Mouse (Mus musculus) frontal cortex, postnatal 36 days (tissue): ENCODE data around the gene 6030458C11Rik.

ENCODE experiments used
- DNase-seq, 2 experiments: peaks; one replicate each; pipeline ENCODE4 v3.0.0; 2022; ENCODE audit warnings: low spot score in 2 of 2

The 6030458C11Rik gene

DNA sequence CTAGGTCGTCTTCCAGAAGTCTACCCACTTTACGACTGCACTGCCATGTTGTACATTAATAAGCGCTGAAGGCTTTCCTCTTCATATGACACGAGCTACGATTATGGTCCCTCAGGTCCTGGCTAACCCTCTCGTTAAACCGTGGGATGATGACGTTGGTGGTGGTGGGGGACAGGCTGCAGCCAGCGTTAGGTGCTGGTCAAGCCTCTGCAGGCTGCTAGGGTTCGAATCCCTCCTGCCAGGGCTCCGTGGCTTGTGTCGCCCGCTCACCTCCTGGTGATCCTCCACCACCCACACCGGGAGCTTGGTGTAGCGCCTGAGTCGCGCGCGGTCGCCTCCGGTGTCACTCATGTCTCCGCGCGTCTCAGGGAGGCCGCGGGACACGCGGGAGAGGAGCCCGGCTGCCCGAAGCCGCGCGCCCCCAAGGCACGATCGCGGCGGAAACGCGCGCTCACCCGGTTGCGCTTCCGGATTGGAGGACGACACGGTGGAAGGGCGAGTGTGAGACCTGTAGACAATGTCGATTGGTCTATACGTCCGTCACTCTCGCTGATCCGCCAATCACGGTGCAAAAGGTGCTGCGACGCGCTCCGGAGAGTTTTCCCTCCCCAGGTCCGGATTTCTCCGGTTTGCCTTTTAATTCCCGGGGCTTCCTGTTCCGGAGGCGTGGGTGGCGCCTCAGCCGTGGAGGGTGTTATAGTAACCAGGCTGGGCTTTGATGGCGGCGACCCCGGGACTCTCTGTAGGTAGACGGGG is at the start of gene 6030458C11Rik, which contains the start of gene Drosha:
TSS of gene 6030458C11Rik (minus strand) at position 453 of the 756 bp plus-strand sequence.
TSS of gene Drosha (plus strand) at position 619 of the 756 bp plus-strand sequence.
- DNase-seq: peak; percentile 98 to 99

GRCm38 (mm10) chr15:12867269-12867668 is 42.8 kb upstream of the 6030458C11Rik start:
- DNase-seq: no peak

GRCm38 (mm10) chr15:12865595-12866314 is 41.3 kb upstream of the 6030458C11Rik start:
- DNase-seq: no peak

DNA sequence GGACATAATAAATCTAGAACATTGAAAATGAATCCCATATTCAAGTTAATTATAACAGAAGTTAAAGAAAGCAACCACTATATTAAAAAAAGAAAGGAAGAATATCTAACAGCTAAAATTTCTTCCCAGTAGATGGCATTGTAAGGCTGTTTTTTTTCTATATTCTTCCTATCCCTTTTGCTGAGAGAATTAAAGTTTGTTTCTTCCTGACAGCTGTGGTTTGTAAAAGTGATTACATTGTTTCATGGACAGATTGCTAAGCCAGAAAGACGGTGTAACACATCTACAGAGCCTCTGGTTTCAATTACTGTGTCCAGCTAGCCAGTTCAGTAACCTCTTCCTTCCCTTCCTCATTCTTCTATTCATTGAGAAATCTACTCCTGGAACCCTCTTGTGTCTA is 39.2 kb upstream of the 6030458C11Rik start:
- no peak for DNase-seq

GRCm38 (mm10) chr15:12862061-12862460 is 37.6 kb upstream of the 6030458C11Rik start:
- no peak for DNase-seq

GRCm38 (mm10) chr15:12858645-12859044 is 34.2 kb upstream of the 6030458C11Rik start:
- no peak for DNase-seq

GRCm38 (mm10) chr15:12857840-12858516 is 33.5 kb upstream of the 6030458C11Rik start:
- DNase-seq: no peak

DNA sequence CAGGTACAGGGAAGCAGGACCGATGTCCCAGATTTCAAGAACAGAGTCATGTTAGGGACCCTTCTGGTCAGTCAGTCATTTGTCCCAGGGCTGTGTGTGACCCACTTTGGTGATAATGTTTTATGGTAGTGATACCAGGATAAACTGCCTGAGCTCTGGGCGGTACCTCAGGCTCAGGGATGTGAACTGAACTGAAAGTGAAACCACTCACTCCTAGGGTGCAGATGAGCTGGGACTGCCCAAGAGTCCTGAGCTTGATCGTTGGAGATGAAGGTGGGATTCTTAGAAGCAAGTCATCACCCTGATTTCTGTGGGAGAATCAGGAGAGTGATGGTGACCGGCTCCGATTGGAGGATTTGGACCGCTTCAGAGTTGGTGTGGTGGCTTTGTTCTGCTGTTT is 32.3 kb upstream of the 6030458C11Rik start:
- no peak for DNase-seq

DNA sequence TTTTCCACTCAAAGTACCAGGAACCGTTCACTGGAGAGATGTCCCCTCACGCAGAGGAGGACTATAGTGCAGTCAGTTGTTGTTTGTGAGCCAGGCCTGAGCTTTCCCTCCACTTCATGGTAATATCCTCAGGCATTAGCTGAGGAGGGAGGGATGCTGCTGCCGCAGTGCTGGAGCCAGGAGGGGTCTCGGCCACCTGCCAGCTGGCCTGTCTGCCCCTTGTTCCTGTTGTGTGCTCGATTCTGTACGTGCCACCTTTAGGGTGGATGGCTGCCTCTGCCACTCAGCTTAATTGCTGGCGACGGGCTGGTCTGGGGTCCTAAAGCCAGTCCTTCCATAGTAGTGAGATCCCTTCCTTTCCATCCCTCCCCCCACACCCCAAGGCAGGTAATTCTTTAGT is 29.0 kb upstream of the 6030458C11Rik start:
- no peak for DNase-seq

DNA sequence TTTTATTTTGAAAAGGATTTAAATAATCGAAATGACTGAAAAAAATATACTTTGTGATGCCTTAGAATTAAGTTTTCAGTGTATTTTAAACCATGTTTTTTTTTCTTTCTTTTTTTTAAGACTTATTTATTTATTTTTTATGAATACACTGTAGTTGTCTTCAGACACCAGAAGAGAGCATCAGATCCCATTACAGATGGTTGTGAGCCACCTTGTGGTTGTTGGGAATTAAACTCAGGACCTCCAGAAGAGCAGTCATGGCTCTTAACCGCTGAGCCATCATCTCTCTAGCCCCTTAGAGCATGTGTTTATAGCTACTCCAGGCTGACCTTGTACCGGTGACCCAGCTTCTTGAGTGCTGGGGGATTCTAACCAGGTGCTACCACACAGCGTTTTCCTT is 24.9 kb upstream of the 6030458C11Rik start:
- DNase-seq: no peak

GRCm38 (mm10) chr15:12848196-12848975 is 23.9 kb upstream of the 6030458C11Rik start:
- no peak for DNase-seq

GRCm38 (mm10) chr15:12842833-12843232 is 18.4 kb upstream of the 6030458C11Rik start:
- no peak for DNase-seq

GRCm38 (mm10) chr15:12840737-12841136 is 16.3 kb upstream of the 6030458C11Rik start:
- no peak for DNase-seq

DNA sequence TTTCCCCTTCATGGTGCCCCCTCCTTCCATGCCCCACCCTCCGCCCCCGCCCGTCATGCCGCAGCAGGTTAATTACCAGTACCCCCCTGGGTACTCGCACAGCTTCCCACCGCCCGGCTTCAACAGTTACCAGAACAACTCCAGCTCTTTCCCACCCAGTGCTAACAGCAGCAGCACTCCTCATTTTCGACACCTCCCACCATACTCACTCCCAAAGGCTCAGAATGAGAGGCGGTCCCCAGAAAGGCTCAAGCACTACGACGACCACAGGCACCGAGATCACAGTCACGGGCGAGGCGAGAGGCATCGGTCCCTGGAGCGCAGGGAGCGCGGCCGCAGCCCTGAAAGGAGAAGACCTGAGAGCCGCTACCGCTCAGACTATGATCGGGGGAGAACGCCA is 9.8 kb upstream of the 6030458C11Rik start:
- no peak for DNase-seq

DNA sequence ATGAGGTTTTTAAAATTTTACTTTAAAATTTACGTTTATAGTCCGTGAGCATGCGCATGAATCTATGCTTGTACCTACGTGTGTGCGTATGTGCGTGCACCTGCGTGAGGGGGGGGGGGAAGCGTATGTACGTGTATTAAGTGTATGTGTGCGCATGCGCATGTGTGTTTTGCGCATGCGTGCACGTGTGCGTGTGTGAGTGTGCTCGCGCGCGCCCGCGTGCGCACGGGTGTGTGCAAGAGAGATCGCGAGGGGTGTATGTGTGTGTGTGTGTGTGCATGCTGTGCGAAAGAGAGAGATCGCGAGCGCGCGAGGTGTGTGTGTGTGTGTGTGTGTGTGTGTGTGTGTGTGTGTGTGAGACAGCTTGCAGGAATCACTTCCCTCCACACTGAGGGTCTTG is 8.9 kb upstream of the 6030458C11Rik start:
- no peak for DNase-seq

- no peak for DNase-seq
Measured at GRCm38 (mm10) chr15:12832599-12832998, 8.2 kb upstream of the 6030458C11Rik start.

- DNase-seq: no peak
Measured at GRCm38 (mm10) chr15:12829878-12830277, 5.4 kb upstream of the 6030458C11Rik start.

GRCm38 (mm10) chr15:12825408-12825807 is 959 bp upstream of the 6030458C11Rik start:
- no peak for DNase-seq

- no peak for DNase-seq
Measured at GRCm38 (mm10) chr15:12824965-12825364, 516 bp upstream of the 6030458C11Rik start.

GRCm38 (mm10) chr15:12823455-12824119 is 862 bp downstream of the 6030458C11Rik start:
- DNase-seq: no peak
